Mouse (Mus musculus) ovary, adult 18-20 months (tissue): Measurements from ENCODE around the gene Prkce.
A peak's percentile ranks its signal among the peaks of the same experiment; 100 is the strongest.

Source experiments
- DNase-seq: peaks from one replicate; pipeline ENCODE4 v3.0.0; 2022; ENCODE audit warnings: low spot score, mixed read lengths

Prkce gene

DNA sequence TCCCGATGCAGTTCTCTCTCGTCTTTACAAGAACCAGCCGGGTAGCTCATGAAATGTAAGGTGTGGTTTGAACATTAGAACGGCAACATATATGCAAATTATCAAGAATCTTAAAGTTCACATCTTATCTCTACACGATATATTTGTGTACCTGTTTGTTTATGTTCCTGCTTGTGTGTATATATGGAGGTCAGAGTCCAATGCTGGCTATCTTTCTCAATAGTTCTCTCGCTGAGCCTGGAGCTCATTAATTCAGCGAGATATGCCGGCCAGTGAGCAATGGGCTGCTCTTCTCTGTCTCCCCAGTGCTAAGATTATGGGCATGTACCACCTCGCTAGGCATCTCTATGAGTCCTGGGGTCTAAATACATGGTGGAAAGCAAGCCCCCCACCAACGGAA is 356.3 kb downstream of the Prkce start:
- no peak for DNase-seq

DNA sequence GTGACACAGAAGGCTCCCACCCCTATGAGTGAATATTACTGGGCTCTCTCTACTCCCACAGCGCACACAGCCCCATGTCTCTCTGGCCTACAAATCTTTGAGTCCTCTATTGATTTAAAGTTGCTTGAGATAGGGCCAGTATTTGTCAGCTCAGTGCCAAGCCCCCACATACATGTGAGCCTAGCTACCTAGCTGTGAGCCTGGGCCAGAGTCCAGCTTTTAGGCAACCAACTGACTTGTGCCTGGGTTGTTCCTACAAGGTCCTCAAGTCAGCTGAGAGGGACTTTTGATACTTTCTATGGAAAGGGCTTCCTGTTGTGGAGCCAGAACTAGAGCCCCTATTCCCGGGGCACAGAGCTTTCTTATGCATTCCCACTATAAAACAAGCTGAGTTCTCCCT is 357.5 kb downstream of the Prkce start:
- no peak for DNase-seq

DNA sequence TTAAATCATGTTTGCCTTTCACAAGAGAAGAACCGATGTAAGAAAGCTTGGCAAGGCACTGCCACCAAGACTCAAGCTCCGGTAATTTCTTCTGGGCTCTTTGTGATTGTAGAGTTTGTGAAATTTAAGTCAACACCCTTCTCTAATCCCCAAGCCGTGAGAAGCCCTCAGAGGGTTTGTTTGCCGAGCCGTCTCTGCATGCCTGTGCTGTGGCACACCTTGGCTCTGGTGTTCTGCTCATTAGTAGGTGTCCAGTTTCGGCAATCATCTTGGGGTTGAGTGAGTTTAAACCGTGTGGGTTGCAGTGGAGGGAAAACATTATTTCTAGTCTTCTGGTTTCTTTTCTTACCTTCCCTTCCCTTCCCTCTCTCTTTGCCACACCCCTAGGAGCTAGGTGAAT is 358.4 kb downstream of the Prkce start:
- no peak for DNase-seq

DNA sequence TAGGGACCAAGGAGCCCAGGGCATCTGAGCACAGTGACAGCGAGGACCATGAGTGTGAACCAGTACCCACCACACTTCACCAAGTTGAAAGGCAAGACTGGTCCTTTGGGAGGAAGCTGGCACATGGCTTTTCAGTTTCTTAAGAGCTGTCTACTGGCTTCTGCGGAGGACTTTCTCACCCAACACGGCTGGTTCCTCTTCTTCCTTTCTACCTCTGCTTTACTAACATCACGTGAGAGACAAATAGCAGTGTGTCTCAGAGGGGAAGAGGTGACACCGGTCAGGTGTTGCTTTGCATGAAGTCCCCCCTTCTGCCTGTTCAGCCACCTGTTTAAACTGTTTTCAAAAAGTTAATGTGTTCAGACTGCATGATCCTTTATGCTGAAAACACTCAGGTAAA is 359.7 kb downstream of the Prkce start:
- DNase-seq, result no peak

DNA sequence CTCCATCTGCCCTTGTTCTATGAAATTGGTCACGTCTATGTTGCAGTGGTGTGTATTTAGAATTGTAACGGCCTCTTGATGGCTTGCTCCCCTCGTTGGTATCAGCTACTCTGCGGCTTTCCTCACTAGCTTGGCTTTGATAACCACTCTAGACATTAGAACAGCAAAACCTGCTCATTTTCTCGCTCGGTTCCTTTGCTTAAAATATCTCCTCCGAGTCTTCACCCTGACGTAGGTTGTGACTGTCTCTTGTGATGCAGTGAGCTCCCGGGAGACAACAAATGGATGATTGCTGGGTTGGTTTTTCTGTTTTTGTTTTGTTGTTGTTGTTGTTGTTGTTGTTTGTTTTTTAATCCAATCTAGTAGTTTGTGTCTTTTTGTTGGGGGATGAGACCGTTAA is 361.4 kb downstream of the Prkce start:
- DNase-seq, result no peak

DNA sequence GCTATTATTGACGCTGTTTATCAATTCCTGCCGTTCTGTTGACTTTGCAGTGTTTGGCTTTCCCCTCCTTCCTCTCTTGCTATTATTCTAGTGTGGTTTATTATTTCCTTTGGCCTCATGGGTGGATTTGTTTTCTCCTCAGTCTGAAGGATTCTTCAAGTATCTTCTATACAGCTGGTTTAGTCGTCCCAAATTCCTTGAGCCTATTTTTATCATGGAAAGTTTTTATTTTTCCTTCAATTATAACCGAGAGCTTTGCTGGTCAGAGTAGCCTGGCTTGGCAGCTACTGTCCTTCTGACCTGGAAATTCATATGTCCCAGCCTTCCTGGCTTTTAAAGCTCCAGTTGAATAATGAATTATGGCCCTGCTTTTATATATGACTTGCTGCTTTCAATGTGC is 361.8 kb downstream of the Prkce start:
- DNase-seq, result no peak

DNA sequence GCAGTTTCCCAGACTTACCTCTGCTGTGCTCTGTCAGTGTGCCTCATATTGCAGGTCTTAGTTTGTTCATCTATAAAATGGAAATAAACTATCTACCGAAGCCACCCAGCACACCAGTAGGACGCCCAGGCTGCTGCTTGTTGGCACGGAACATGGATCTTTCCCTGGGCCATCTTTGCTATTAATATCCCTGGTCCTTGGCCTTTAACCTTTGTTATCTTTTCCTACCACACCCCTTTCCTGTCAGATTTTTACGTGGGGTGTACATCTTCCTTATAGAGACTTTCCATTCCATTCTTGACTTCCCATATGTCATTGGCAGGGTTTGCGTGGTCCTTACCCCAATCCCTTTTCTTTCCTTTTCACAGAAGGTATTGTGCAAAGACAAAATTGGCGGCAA is 363.6 kb downstream of the Prkce start:
- no peak for DNase-seq

DNA sequence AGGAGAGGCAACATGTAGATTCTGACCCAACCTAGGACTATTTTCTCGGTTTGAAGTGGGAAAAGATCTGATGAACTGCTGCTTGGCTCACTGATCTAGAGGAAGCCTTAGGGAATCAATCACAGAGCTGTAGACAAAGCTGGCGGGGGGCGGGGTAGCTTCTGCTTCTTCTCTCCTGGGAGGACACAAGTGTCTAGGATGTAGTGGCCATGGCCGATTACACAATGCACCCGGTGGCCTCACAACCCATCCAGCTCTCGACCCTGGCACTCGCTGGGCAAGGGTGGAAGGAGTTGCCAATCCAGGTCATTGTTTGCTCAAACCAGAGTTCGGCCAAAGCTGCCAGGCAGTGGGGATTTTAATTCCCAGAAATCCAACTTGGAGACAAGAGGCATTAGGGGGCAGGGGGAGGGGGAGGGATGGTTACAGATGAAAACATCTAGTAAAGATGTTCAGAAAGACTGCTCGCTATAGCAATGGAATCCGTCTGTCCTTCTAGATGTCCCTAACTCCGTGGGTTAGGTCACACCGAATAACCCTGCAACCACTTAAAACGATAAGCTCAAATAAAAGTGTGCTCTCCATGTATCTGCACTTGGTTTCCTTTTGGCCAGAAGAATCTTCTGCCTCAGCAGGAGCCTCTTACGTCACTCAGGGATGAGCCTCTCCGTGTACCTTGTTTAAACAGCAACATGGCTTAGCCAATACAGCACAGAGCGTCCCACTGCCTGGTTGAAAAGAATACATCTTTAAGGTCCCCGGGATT is 365.4 kb downstream of the Prkce start:
- no peak for DNase-seq

DNA sequence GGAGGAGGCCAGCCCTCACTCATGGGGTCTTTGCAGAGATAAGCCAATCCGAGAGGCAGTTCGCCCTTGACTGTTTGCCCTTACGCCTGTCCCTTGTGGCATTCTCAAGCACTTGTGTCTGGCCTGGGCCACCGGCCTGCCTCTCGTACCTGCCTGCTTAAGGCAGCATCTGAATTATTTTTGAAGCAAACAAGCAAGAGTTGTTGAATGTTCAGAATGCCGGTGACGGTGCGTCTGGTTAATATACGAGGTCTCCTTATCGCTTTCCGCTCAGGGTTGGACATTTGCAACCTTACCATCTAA is 365.9 kb downstream of the Prkce start:
- DNase-seq, result no peak

DNA sequence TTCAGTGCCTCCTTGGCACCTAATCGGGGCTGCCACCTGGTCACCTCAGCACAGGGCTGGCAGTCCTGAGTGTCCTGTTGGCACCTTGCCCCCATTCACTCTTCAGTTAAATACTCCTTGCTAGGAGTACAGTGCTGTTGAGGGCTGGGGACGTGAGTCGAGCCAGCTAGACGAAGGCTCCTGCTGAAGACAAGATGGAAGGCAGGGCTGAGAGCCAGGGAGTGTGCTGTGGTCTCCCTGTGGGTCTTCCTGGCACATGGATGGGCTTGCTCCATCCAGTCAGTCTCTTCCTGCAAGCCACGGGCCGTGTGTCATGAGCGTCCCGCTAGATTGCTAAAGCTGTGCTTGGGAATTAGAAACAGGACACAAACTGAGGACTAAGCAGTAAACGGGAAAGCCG is 367.5 kb downstream of the Prkce start:
- no peak for DNase-seq

DNA sequence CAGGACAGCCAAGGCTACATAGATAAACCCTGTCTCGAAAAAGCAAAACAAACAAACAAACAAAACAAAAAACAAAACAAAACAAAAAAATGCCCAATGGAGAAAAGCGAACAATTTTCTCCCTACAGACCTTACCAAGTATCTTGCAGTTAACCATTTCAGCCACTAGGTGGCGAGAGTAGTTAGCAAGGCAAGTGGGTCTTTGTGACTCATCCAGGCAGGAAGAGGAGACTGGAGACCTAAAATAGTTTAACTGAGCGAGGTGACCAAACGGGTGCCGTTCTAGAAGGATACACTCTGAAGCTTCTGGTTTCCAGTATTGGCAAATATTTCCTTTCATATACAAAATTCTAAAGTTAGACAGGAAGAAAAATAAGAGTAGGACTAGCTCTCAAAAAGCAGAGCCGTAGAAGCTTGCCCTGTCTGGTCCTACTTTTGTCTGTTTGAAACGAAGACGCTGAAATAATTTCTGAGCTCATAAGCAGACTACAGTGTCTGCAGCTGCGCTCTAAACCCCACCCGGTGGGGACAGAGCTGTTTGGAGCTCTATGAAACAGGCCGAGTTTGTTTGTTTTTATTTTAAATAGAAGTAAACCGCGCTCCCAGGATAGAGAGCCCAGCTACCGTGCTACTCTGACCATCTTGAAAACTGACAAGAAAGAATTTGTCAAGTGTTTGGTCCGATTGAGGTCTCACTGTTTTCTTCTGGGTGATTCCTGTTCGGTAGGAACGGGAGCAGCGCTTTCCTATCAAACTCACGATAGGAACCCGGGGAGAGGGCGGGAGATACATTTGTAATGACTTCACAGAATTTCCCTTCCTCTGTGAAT is 368.5 kb downstream of the Prkce start:
- DNase-seq, result peak; percentile 45

DNA sequence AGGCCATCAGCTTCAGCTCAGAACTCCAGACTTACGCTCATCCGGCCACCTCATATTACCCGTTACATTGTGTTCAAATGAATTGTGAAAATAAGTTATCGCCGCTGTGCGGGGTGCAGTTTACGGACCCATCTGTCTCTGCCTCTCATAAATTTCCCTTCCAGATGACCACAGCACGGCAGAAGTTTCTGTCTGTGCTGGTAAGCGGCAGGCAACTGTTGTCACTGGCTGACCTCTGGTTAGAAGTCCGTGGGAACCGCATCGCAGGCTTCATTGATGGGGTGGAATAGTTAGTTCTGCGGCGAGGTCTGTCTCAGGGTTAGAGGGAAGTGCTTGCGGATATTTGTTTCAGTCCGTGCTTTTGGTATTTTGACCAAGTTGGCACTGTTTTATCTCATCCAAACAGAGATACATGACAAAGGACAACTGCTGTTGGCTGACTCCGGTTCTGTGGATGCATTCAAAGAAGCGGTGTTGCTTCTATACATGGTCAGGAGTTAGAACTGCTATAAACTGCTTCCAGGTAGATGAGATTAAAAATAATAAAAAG is 372.4 kb downstream of the Prkce start:
- DNase-seq, result no peak

DNA sequence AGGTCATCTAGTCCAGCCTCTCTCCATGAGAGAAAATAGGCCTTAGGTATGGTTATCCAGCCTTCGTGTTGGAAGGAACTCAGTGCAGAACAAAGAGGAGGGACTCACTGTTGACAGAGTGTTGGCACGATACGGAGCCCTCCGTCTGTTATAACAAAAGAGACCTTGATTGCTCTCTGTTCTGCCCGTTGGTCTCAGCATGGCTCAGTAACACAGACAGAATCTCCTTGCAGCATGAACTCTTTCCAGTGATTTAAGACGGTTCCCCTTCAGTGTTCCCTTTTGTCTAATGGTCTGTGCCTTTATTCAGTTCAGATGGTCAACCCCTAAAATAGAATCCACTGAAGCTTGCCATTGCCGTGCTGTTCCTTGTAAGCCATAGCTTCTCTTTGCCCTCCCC is 378.9 kb downstream of the Prkce start:
- DNase-seq, result no peak

DNA sequence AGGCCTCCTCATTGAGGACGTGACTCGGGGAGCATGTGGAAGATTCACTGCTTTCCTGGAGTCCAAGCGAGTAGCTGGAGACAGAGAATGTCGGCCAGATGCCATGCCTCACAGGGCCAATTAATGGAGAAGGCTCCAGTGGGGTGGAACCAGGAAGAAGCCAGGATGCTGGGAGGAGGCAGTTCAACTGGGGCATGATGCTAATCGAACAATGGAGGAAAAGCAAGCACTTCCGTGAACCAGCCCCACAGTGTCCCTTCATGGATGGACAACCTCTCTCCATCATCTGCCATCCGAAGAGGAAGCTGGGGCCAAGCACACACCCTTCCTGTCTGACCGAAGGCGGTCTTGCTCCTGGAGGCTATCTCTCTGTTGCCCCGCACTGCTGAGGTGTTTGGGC is 381.5 kb downstream of the Prkce start:
- DNase-seq, result no peak

DNA sequence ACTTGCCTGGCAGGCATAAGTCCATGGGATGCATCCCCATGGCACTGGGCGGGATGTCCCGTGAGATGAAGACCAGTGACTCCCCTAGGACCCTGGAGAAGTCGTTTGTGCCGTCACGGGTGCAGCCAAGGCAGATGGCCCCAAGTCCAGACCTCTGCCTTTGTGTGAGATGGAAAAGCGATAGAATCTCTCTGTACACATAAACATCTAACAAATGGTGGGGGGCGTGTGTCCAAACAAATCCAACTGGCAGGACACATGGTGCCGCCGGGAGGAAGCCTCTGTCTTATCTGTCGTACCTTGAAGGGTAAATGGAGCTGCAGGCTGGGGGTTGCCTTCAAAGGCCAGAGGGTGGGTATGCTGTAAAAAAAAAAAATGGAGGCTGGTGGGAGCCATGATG is 384.0 kb downstream of the Prkce start:
- DNase-seq, result no peak

DNA sequence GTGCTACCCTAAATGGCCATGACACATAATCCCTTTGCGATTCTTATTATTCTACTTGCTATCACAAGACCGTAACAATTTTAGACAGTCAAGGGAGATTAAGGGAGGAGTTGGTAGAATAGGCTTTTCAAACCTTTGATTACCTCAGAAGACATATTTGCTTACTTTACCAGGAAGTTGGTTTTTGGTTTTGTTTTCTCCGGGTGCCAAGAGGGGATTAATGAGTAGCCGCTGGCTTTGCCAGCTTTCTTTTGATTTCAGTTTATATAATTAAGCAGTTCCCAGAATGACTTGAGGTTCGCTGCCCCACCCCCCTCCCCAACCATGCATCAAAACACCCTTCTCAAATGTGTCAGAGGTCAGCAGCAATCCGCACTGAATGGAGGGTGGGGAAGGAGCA is 384.4 kb downstream of the Prkce start:
- DNase-seq, result no peak

DNA sequence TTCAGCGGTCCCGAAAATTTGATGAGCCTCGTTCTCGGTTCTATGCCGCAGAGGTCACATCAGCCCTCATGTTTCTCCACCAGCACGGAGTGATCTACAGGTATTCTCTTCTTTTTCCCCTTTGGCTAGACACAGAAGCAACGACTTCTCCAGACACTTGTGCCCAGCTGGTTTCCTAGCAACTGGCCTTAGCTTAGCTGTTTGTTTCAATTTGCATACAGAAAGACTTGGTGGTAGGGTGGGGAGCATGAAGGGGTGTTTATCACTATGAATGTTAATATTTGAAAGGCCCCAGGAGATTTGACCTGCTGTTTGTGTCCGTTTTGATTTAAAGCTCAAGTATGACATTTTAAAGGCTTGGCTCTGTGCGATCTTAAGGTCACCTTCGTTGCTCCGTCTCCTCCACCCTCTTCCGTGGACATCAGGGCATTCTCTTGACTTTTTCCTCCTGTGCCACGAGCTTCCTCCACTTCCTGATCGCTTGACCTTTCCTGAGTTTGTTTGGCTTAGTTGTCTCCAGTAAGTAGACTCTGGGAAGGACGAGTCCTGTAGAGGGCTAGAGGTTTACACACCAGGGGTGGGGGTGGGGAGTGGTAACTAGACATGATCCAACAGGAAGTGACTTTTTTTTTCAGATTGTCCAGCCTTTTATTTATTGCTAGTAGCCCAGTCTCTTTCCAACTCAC is 391.8 kb downstream of the Prkce start:
- no peak for DNase-seq

DNA sequence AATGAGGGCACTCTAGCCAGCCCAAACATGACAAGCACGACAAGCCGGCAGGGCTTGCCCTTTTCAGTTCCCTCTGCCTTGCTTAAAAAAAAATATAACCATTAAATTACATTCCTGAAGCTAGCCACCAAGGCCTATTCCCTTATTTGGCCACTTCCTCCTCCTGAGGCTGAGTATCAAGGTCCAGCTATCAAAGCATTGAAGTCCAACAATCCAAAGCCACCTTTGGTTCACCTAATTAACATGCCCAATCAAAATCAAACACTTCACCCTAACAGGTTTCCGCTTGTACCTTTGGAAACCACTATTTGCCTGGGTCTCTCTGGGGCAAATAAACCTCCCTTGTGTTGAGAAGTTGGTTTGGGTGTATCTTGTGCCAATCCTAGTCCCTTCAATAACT is 392.9 kb downstream of the Prkce start:
- DNase-seq, result no peak

DNA sequence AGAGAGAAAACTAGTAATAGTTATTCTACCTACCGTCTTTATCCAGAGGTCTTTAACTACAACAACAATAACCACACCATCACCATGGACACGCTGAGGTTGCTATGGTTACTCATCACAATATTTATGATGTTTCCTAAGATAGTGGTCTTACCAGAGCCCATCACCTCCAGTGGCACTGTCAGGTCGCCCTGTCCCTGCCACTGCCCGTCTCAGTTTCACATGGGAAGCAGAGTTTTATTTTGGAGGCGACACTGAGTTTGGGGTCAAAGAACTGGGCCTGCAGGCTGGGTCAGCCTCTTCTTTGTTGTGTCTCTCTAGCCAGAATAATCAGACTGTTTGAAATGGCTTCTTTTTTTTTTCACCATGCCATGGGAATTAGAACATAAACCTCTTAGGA is 402.9 kb downstream of the Prkce start:
- DNase-seq, result peak; percentile 54

DNA sequence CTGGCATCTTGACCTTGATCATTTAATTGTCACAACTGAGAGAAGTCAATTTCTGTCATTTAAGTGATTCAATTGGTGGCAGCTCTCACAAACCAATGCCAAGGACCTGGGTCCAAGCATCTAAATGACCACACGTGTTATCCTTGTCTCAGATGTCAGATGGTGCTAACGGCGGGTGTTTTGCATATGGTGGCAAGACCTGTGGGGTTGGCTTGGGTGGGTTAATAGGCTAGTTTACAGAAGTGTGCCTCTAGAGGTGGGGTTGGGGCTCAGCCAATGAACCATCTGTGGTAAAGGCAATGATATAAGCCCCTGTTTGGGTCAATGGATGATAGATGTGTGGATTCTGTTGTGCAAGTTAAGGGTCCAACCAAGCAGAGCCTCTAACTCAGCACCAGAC is 403.7 kb downstream of the Prkce start:
- DNase-seq, result no peak

DNA sequence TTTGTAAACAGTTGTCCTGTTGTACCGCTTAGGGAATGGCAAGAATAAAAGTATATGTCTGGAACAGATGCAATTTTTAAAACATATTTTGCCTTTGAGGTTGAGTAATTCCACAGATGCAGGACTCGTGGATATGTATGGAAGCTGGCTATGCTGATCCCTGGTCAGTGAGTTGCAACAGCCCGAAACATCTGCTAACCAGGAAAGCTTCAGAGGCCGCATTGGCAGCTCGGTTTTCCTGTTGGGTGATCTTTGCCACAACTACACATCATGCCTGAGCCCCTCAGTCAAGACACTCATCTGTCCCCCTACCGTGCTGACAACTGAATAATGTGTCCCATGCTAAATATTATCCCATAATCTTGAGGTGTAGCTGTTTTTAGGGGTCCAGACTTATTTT is 404.6 kb downstream of the Prkce start:
- DNase-seq, result no peak

DNA sequence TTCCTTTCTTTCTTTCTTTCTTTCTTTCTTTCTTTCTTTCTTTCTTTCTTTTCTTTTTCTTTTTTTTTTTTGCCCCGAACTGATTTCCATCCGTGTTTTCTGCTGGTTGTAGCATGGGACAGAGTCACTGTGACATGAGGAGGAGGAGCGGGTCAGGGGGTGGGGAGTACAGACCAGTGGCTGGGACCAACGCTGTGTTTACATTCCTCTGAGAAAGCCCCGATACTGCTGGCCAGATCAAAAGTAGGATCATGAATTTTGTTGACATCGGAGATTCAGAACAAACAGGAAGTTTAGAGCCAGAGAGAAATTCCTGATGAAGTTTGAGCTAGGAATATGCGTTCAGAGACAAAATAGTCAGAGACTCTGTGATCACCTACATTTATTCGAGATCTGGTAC is 405.0 kb downstream of the Prkce start:
- DNase-seq, result no peak
